In the genomic region with DNA sequence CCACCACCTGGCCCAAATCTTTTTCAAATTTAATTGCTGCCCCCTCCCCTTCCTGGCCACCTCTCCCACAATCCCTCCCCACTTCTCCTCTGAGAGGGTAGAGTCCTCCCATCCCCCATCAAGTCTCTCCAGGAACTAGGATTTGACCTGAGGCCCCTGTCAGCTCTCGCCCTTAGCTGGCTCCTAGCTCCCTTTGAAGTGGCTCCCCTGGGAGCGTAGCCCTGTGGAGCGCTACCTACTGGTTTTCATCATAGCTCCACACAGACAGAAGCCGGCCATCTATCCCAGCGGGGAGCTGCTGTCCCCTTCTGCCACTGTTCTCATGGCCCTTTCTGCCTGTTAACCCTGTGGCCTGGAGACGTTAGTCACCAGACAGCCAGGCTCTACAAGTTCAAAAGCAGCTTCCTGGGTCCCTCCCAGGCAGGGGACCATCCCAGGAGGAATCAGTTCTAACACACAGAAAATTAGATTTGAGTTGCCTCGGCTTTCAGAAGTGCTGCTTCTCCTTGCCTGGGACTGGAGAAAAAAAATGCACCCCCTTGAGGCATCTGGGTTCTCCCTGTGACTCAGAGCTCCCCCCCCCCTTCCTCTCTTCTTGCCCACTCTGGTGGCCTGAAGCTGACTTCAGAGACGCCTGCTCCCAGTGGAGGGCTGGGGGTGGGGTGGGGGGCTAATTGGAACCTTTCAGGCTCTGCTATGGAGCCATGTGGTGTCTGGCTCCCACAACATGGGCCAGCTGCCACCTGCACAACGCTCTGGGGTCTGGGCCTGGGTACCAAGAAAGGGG, we compare ENCODE assay signal across 8 mouse cellular contexts. TPM values are rescaled to one million over a fixed set of nuclear protein-coding genes. Genes with fewer than 3 reads are reported as not detected.
A peak's percentile ranks its signal among the peaks of the same experiment; 100 is the strongest.
DNase-seq lines count a peak whose midpoint lies in the region; ATAC-seq and TF ChIP-seq lines count a peak whose summit lies in the region.

No protein-coding gene starts in this region.

- H3K27me3 ChIP-seq in lung, embryonic 15.5 days: no peaks in the 10 kb centered on the region
- no peaks in the 10 kb centered on the region for H3K27me3 ChIP-seq in forebrain, embryonic 11.5 days (ENCODE audit: control insufficient read depth, insufficient read depth, low read length)
- H3K27me3 ChIP-seq in limb, embryonic 12.5 days: no peaks in the 10 kb centered on the region
- no peaks in the 10 kb centered on the region for H3K27me3 ChIP-seq in stomach, embryonic 15.5 days (replicated peaks)
- H3K27me3 ChIP-seq in cerebellum, adult 2 months (ENCODE audit: control insufficient read depth, insufficient read depth, low read length): no peaks in the 10 kb centered on the region

- H3K27ac ChIP-seq in lung, embryonic 15.5 days: peak overlapping the region; percentile 51
- H3K27ac ChIP-seq in forebrain, embryonic 11.5 days (ENCODE audit: low read depth, low read length): peak overlapping the region; percentile 98
- peak overlapping the region; percentile 96 for H3K27ac ChIP-seq in limb, embryonic 12.5 days
- peak overlapping the region; percentile 70 for H3K27ac ChIP-seq in stomach, embryonic 15.5 days
- H3K27ac ChIP-seq in cerebellum, adult 2 months (ENCODE audit: insufficient read depth, low read length): no peak overlapping the region

- H3K4me2 ChIP-seq in lung, embryonic 15.5 days: peak overlapping the region; percentile 41; the same call in 1 of the 2 replicates
- H3K4me2 ChIP-seq in forebrain, embryonic 11.5 days (ENCODE audit: low read depth, low read length, severe bottlenecking): peak overlapping the region; percentile 58
- peak overlapping the region; percentile 66 for H3K4me2 ChIP-seq in limb, embryonic 12.5 days
- H3K4me2 ChIP-seq in stomach, embryonic 15.5 days: peak overlapping the region; percentile 51

- ATAC-seq in lung, embryonic 15.5 days (ENCODE audit: borderline replicate concordance, extremely low read depth, low FRiP score, low TSS enrichment): peak; percentile 46; the same call in 1 of the 2 replicates
- peak; percentile 81 for ATAC-seq in forebrain, embryonic 11.5 days (replicated peaks; ENCODE audit: low FRiP score)
- peak; percentile 79 for ATAC-seq in limb, embryonic 12.5 days (ENCODE audit: insufficient number of reproducible peaks, insufficient read depth, low FRiP score, low TSS enrichment, low read depth)
- ATAC-seq in stomach, embryonic 15.5 days (ENCODE audit: insufficient read depth, low FRiP score, low read depth): no peak

- no peak overlapping the region for H3K9ac ChIP-seq in lung, embryonic 15.5 days
- peak overlapping the region; percentile 50 for H3K9ac ChIP-seq in forebrain, embryonic 11.5 days (ENCODE audit: low read length)
- peak overlapping the region; percentile 61 for H3K9ac ChIP-seq in limb, embryonic 12.5 days (replicated peaks)
- H3K9ac ChIP-seq in stomach, embryonic 15.5 days: no peak overlapping the region

- no peaks in the 10 kb centered on the region for H3K9me3 ChIP-seq in lung, embryonic 15.5 days
- H3K9me3 ChIP-seq in forebrain, embryonic 11.5 days (ENCODE audit: control insufficient read depth, low read length): no peaks in the 10 kb centered on the region
- H3K9me3 ChIP-seq in limb, embryonic 12.5 days: no peaks in the 10 kb centered on the region
- H3K9me3 ChIP-seq in stomach, embryonic 15.5 days: no peaks in the 10 kb centered on the region

- no peak overlapping the region for H3K4me3 ChIP-seq in lung, embryonic 15.5 days
- peak overlapping the region; percentile 28; the same call in 1 of the 2 replicates for H3K4me3 ChIP-seq in forebrain, embryonic 11.5 days (ENCODE audit: low read depth, low read length)
- H3K4me3 ChIP-seq in limb, embryonic 12.5 days (replicated peaks): peak overlapping the region; percentile 37
- H3K4me3 ChIP-seq in stomach, embryonic 15.5 days (replicated peaks): no peak overlapping the region; the same call in 1 of the 2 replicates
- no peak overlapping the region for H3K4me3 ChIP-seq in cerebellum, adult 2 months (replicated peaks; ENCODE audit: insufficient read depth, low read depth, low read length)

- H3K36me3 ChIP-seq in lung, embryonic 15.5 days: peaks cover 10% of the 10 kb centered on the region; the same call in 1 of the 2 replicates
- no peaks in the 10 kb centered on the region; the same call in 1 of the 2 replicates for H3K36me3 ChIP-seq in forebrain, embryonic 11.5 days (ENCODE audit: control insufficient read depth, insufficient read depth, low read length)
- H3K36me3 ChIP-seq in limb, embryonic 12.5 days: peaks cover 19% of the 10 kb centered on the region
- H3K36me3 ChIP-seq in stomach, embryonic 15.5 days: 0 out of 2 replicates have a peak, but pooled peaks cover 10% of the 10 kb centered on the region

- no peak for TF ChIP-seq CTCF in cerebellum, adult 2 months (IDR thresholded peaks at IDR 0.05; ENCODE audit: borderline replicate concordance, insufficient read depth, low read depth, low read length)

- whole genome bisulfite sequencing in lung, embryonic 15.5 days: 25% methylated on average over 9 of the region's 9 CpGs
- 3% methylated on average over 8 of the region's 9 CpGs for WGBS in forebrain, embryonic 11.5 days
- 3% methylated on average over 9 of the region's 9 CpGs for WGBS in limb, embryonic 12.5 days
- 28% methylated on average over 9 of the region's 9 CpGs for WGBS in stomach, embryonic 15.5 days
- 45% methylated on average over 9 of the region's 9 CpGs for WGBS in cerebellum, adult 2 months

- peaks cover 33% of the 10 kb centered on the region for H3K4me1 ChIP-seq in lung, embryonic 15.5 days
- peaks cover 26% of the 10 kb centered on the region for H3K4me1 ChIP-seq in forebrain, embryonic 11.5 days (replicated peaks; ENCODE audit: control insufficient read depth, insufficient read depth, low read length)
- peaks cover 57% of the 10 kb centered on the region for H3K4me1 ChIP-seq in limb, embryonic 12.5 days (replicated peaks)
- H3K4me1 ChIP-seq in stomach, embryonic 15.5 days: peaks cover 34% of the 10 kb centered on the region
- H3K4me1 ChIP-seq in cerebellum, adult 2 months (ENCODE audit: control insufficient read depth, insufficient read depth, low read length): peaks cover 37% of the 10 kb centered on the region

- DNase-seq in lung, postnatal 14 days: no peak
- DNase-seq in forebrain, embryonic 11.5 days (ENCODE audit: low spot score): peak; percentile 83
- no peak for DNase-seq in right cerebral cortex, postnatal 36 days (ENCODE audit: low spot score in 2 of 2)
- DNase-seq in cerebellum, adult 2 months: no peak
- no peak for DNase-seq in layer of hippocampus, postnatal 25 days (ENCODE audit: extremely low spot score in 1 of 2, low spot score in 1 of 2)

- TF ChIP-seq POLR2A in cerebellum, adult 2 months (IDR thresholded peaks at IDR 0.05; ENCODE audit: borderline replicate concordance, insufficient read depth, low read length): no peak

RNA-seq across cellular contexts. Expression of gene Tmem120a, which starts 19.5 kb away (rescaled TPM):
- 37.7 and 38.3 TPM in 2 replicates for polyA plus RNA-seq in lung, embryonic 15.5 days (2015; fragmentation: Nextera tagmentation; extraction: Ambion mirVana)
- 46.1 and 49.0 TPM in 2 replicates for polyA plus RNA-seq in forebrain, embryonic 11.5 days (2014; fragmentation: Nextera tagmentation; extraction: Ambion mirVana)
- polyA plus RNA-seq in limb, embryonic 12.5 days (2016; fragmentation: Nextera tagmentation; extraction: Ambion mirVana): 47.9 and 52.5 TPM in 2 replicates
- 43.9 and 45.5 TPM in 2 replicates for polyA plus RNA-seq in stomach, embryonic 15.5 days (2015; fragmentation: Nextera tagmentation; extraction: Ambion mirVana)
- 14.8 and 15.6 TPM in 2 replicates for polyA plus RNA-seq in cerebellum, adult 2 months (2012; rRNA removed)
- total RNA-seq in layer of hippocampus, postnatal 25 days (2021): 10 to 100 TPM; 16.3 to 20.4 TPM

RNA-seq across cellular contexts. Expression of gene Styxl1, which starts 53.5 kb away (rescaled TPM):
- 0.24 and 0.57 TPM in 2 replicates for polyA plus RNA-seq in lung, embryonic 15.5 days (2015; fragmentation: Nextera tagmentation; extraction: Ambion mirVana)
- not detected in 2 replicates for polyA plus RNA-seq in forebrain, embryonic 11.5 days (2014; fragmentation: Nextera tagmentation; extraction: Ambion mirVana)
- 0.17 TPM in 1 of 2 replicates, not detected in the other for polyA plus RNA-seq in limb, embryonic 12.5 days (2016; fragmentation: Nextera tagmentation; extraction: Ambion mirVana)
- 0.30 and 0.36 TPM in 2 replicates for polyA plus RNA-seq in stomach, embryonic 15.5 days (2015; fragmentation: Nextera tagmentation; extraction: Ambion mirVana)
- 0.26 and 0.62 TPM in 2 replicates for polyA plus RNA-seq in cerebellum, adult 2 months (2012; rRNA removed)
- total RNA-seq in layer of hippocampus, postnatal 25 days (2021): under 1 TPM in 1 of 2 experiments, not detected in 1; 0.40 TPM

RNA-seq across cellular contexts. Expression of gene Mdh2, which starts 53.6 kb away (rescaled TPM):
- 452 and 462 TPM in 2 replicates for polyA plus RNA-seq in lung, embryonic 15.5 days (2015; fragmentation: Nextera tagmentation; extraction: Ambion mirVana)
- 526 and 536 TPM in 2 replicates for polyA plus RNA-seq in forebrain, embryonic 11.5 days (2014; fragmentation: Nextera tagmentation; extraction: Ambion mirVana)
- polyA plus RNA-seq in limb, embryonic 12.5 days (2016; fragmentation: Nextera tagmentation; extraction: Ambion mirVana): 478 and 499 TPM in 2 replicates
- polyA plus RNA-seq in stomach, embryonic 15.5 days (2015; fragmentation: Nextera tagmentation; extraction: Ambion mirVana): 496 and 553 TPM in 2 replicates
- 676 and 703 TPM in 2 replicates for polyA plus RNA-seq in cerebellum, adult 2 months (2012; rRNA removed)
- 100 to 1,000 TPM; 397 to 426 TPM for total RNA-seq in layer of hippocampus, postnatal 25 days (2021)

RNA-seq across cellular contexts. Expression of gene Por, which starts 54.9 kb away (rescaled TPM):
- polyA plus RNA-seq in lung, embryonic 15.5 days (2015; fragmentation: Nextera tagmentation; extraction: Ambion mirVana): 64.5 and 67.8 TPM in 2 replicates
- polyA plus RNA-seq in forebrain, embryonic 11.5 days (2014; fragmentation: Nextera tagmentation; extraction: Ambion mirVana): 113 and 117 TPM in 2 replicates
- polyA plus RNA-seq in limb, embryonic 12.5 days (2016; fragmentation: Nextera tagmentation; extraction: Ambion mirVana): 114 and 120 TPM in 2 replicates
- 99.8 and 101 TPM in 2 replicates for polyA plus RNA-seq in stomach, embryonic 15.5 days (2015; fragmentation: Nextera tagmentation; extraction: Ambion mirVana)
- 86.2 and 98.1 TPM in 2 replicates for polyA plus RNA-seq in cerebellum, adult 2 months (2012; rRNA removed)
- 100 to 1,000 TPM in 1 of 2 experiments, 10 to 100 TPM in 1; 100.0 to 102 TPM for total RNA-seq in layer of hippocampus, postnatal 25 days (2021)

Comparison
In these comparisons a context has a peak if more than half of its experiments do, and no peak if none do; other contexts are left out.
1. H3K4me3 ChIP-seq: peak in forebrain, embryonic 11.5 days (single experiment) and limb, embryonic 12.5 days (single experiment); none in lung, embryonic 15.5 days (single experiment), stomach, embryonic 15.5 days (single experiment) and cerebellum, adult 2 months (single experiment).
2. H3K9ac ChIP-seq: peak in forebrain, embryonic 11.5 days (single experiment) and limb, embryonic 12.5 days (single experiment); none in lung, embryonic 15.5 days (single experiment) and stomach, embryonic 15.5 days (single experiment).
3. Peak in every context shown above with its lines, with median percentiles within 50 percentile points of each other: H3K4me2 ChIP-seq.